Mouse (Mus musculus): ENCODE results near the gene Gm13889. TPM values are rescaled to one million over a fixed set of nuclear protein-coding genes. Genes with fewer than 3 reads are reported as not detected.

Gm13889 gene
- total RNA-seq, 2 experiments from 2014 or later, result 52.1 to 59.2 TPM

DNA sequence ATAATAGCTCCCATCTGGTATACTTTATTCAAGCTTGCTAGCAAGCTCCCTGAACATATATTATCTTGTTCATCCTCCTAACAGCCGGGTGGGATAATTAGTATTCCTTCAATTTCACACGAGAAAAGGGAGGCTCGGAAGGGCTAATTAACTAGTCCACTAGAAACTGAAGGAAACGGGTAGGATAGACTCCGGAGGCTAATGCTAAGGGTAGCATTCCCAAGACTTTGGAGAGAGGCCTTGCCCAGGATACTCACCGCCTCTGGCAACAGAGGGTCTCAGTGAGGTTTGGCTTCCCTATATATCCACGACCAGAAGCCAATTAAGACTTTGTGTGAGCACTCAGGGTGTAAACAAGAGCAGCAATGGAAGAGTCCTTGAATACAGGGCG, 779 bp upstream of the Gm13889 start:
- DNase-seq, result no peak

- peak; percentile 71 to 76 for DNase-seq
Observed at GRCm38 (mm10) chr2:93956331-93956801, 635 bp downstream of the Gm13889 start.

DNA sequence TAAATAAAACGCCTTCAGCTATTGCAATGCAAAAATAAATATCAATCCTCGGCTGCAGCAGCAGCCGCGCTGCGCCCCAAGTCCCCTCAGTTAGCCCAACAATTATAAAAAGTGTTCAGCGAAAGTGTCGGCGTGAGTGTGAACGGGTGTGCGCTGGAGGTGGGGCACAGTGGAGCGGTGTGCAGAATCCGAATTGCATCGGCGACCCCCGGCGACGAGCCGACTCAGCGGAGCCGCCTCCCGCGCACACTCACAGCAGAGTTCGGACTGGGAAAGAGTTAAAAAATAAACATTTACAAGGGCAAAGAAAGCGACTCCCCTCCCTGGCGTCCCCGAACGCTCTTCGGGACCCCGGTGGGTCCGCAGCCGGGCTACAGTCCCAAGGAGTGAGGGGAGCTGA, 1.1 kb downstream of the Gm13889 start:
- DNase-seq, result no peak

- peak in 1 of 2 experiments; percentile 46 for DNase-seq
Observed at GRCm38 (mm10) chr2:93954781-93955578, 2.0 kb downstream of the Gm13889 start.

DNA sequence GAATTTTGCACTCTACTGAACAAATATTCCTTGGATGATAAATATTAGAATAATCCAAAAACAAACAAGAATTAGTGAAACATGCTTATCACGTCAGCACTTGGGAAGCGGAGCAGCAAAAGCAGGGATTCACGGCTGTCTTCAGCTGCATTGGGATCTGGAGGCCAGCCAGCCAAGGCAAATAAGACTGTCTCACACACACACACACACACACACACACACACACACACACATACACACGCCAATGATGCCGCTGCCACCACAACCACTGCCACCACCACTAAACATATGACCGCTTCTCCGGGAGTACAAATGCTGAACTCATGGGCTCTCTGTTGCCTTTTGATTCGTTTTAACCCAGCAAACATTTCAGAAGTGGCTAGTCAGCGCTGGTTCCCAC, 3.3 kb downstream of the Gm13889 start:
- DNase-seq, result no peak

- no peak for DNase-seq
Observed at GRCm38 (mm10) chr2:93946976-93947375, 10.0 kb downstream of the Gm13889 start.

DNA sequence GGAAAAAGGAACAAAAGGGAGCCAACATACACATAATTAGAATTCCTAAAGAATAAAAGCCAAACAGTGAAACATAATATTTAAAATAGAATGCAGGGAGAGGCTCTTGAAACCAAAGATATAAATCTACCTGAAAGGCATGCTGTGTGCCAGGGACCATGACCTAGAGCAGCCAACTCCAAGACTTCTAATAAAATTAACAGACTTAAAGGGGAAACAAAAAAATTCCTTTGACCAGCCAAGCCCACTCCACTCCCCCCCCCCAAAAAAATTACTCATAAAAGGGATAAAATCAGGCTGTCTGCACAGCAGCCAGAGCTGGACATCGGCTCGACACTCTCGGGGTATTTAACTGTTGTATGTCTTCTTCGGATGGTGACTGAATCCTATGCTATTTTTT, 12.1 kb downstream of the Gm13889 start:
- no peak for DNase-seq

DNA sequence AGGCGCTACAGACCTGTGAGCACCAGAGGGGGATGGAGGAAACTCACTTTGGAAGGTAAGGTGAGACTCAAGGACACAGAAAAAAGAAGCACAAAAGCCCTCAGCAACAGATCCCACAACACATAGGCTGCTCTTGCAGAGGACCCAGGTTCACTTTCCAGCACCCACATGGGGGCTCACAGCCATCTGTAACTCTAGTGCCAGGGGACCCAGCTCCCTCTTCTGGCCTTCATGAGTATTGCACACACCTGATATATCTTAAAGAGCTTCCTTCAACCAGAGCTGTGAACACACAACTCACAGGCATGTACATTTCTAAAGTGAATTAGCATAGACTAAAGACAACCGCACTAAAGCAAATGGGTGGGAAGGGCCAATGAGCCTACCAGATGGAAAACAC, 12.9 kb downstream of the Gm13889 start:
- no peak for DNase-seq

DNA sequence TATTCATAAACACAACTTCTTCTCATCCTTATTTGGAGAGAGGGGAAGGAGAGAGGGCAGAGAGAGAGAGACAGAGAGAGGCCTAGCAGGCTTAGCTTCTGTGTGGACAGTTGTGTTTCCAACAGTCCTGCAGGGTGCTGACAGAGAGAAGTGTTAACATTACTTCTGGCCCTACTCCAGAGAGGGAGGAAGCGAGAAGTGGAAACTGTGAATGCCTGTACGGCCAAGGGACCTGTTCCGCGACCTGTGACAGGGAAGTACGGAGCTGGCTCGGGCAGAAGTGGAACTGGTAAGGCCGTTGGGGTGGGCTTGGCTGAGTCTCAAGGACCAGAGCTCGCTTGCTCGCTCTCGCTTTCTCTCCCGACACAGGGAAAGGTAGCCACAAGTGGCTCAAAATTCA, 15.3 kb downstream of the Gm13889 start:
- no peak for DNase-seq

GRCm38 (mm10) chr2:93938534-93938933, 18.5 kb downstream of the Gm13889 start:
- DNase-seq, result no peak

- no peak for DNase-seq
Observed at GRCm38 (mm10) chr2:93928866-93929265, 28.1 kb downstream of the Gm13889 start.

DNA sequence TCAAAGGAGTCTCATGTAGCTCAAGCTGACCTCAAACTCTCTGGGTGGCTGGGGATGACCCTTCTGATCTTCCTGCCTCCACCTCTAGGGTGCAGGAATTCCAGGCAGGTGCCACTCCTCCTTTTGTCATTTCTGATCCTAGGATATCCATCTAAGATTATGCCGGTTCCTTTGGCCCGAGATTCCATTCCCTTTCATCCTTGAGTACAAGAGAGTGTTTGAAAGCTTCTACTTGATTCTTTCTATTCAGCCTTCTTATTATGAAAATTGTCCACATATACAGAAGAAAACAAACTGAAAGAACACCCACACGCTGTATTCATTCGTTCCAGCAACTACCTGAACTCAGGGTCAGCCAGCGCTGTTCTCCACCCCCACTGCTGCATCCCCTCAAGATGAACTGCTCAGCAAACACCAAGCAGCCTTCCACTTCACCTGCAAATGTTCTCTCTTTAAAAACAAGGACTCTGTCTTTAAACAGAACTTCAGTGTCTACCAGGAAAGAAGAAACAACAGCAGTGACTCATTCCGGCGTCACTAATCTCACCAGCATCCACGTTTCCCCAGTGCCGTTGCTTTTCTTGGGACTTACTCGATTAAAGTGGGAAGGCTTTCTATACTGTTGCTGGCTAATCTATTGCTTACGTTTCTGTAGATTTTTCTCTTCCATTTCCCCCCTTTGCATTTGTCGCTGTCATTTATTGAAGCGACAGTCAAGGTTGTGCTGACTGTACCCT, 29.1 kb downstream of the Gm13889 start:
- DNase-seq, result no peak

GRCm38 (mm10) chr2:93926141-93926540, 30.9 kb downstream of the Gm13889 start:
- DNase-seq, result no peak

- no peak for DNase-seq
Observed at GRCm38 (mm10) chr2:93919093-93919492, 37.9 kb downstream of the Gm13889 start.

DNA sequence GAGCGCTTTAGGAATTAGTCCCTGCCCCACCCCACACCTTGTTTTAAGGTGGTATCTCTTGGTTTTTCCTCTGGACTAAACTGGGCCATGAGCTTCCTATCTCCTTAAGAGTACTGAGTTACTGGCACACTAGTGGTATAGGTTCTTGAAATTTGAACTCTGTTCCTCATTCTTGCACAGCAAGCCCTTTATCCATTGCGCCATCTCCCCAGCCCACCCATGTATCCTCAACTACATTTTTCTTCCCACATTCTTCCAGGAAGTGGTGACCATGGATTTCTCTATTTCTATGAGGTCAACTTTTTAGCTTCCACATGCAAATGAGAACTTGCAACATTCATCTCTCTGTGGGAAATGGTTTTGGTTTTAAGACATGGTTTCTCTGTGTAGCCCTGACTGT, 43.4 kb downstream of the Gm13889 start:
- no peak for DNase-seq

GRCm38 (mm10) chr2:93911942-93912341, 45.1 kb downstream of the Gm13889 start:
- peak; percentile 41 to 46 for DNase-seq

DNA sequence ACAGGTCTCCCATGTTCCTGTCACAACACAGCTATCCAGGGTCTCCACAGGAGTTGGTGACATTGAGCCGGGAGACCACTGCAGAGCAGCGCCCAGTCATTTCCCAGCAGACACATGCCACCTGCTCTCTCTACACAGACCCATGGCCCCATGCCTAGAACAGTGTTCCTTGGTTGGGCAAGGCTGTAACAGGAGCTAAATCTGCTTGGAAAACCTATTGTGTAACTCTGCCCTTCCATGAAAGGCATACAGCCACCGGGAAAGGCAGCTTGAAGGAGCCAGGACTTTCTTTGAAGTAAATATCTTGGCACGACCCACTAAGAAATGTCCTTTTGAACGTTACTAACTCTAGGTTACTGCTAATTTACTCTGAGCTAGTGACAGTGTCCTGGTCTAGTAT, 47.3 kb downstream of the Gm13889 start:
- no peak for DNase-seq

GRCm38 (mm10) chr2:93907519-93908294, 49.3 kb downstream of the Gm13889 start:
- DNase-seq, result no peak

DNA sequence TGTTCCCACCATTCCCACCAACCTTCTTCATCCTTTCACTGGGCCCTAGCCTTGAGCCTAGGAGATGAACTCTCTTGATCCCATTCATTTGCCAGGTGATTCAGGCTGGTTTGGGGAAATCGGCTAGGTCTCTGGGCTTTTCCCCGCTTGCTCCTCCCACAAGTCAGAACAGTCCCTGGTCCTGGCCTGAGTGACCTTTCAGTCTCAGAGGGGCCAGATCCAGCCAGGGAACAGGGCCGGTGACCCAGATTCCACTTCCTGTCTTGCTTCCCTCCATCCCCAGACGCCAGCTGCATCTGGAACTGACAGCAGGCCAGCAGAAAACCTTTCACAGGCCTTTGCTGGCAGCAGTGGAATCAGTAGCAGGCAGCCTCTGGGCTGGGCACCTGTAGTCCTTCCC, 50.7 kb downstream of the Gm13889 start:
- no peak for DNase-seq
